Mouse (Mus musculus) A20 (cell line): ENCODE measurements around the gene Ciapin1.
"Not testable (repeated sequence)": the region's sequence is repeated elsewhere in the genome, so short reads cannot be mapped to it uniquely, and the experiment has no call there.

ENCODE experiments used
- DNase-seq: peaks from one replicate; pipeline ENCODE4 v3.0.0-alpha.2; 2011; ENCODE audit warnings: low read depth, low spot score

The Ciapin1 gene

DNA sequence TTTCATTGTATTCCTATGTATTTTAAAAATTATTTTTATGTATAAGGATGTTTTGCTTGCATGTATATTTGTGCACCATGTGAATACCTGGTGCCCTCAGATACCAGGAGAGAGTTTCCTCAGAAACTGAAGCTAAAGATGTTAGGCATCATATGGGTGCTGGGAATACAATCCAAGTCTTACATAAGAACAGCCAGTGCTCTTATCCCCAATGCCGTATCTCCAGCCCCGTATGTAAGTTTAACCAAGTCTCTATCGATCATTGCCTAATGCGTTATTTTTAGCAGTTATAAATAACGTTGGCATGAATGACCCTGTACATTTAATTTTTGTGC is 18.8 kb upstream of the Ciapin1 start:
- DNase-seq, result no peak

DNA sequence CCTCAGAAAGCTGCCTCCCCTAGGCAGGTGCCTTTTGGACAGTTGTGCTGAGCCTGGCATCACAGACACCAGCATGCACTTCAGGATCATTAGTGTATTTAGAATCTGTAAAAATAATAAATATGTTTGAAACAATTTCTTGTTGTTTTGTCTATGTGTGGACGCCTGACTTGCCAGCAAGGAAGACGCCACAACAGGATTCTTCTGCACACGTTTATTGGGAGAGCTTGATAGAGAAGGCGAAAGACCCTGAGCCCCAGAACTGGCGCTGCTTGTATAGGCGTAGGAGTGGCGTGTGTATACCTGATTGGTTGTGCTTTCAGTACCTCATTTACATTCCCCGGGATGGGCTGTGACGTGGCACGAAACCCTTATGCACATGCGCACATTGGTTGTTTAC is 16.6 kb upstream of the Ciapin1 start:
- not testable (repeated sequence) for DNase-seq

DNA sequence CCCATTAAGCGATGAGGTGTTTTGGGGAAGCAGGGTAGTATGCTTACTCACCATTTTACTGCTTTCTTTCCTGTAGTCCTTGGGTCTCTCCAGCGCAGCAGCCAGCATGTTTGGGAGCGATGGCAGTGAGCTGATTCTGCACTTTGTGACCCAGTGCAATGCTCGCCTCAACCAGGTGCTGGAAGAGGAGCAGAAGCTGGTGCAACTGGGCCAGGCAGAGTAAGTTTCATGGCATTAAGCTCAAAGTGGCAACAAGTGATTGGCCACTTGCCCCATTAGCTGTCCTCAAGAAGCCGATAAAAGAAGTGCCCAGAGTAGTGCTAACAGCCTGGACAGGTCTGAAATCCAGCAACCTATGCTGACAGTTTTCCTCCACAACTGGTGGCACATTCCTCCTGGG is 11.9 kb upstream of the Ciapin1 start:
- DNase-seq, result no peak

DNA sequence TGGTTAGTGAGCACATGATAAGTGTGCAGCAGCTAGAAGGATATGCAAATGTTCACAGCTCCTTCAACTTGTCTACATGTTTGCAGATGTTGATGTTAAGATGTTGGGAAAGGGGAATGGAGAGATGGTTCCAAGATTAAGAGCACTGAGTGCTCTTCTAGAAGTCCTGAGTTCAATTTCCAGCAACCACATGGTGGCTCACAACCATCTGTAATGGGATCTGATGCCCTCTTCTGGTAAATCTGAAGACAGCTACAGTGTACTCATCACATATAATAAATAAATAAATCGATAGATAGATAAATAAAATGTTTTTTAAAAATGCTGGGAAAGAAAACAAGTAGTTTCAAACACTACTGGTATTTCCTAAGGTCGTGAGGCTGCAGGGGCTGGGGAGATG is 3.0 kb upstream of the Ciapin1 start:
- peak; percentile 11 for DNase-seq

DNA sequence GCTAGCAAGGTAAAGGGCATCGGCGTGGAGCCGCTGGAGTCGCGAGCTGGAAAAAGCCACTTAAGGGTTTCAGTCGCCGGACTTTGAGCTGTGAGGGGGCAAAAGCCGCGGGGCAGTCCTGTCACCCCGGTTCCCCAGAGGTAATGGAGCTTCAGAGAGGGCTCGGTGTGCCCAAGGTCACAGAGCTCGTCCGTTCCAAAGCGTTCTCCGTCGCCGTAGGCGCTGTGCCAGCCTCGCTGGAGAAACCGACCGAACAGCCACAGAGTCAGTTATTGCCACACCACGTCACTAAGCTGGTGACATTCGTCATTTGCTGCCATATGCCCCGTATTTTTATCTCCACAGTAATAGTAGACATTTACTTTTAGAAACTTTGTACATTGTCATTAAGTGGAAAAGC is 442 bp upstream of the Ciapin1 start:
- DNase-seq, result no peak

DNA sequence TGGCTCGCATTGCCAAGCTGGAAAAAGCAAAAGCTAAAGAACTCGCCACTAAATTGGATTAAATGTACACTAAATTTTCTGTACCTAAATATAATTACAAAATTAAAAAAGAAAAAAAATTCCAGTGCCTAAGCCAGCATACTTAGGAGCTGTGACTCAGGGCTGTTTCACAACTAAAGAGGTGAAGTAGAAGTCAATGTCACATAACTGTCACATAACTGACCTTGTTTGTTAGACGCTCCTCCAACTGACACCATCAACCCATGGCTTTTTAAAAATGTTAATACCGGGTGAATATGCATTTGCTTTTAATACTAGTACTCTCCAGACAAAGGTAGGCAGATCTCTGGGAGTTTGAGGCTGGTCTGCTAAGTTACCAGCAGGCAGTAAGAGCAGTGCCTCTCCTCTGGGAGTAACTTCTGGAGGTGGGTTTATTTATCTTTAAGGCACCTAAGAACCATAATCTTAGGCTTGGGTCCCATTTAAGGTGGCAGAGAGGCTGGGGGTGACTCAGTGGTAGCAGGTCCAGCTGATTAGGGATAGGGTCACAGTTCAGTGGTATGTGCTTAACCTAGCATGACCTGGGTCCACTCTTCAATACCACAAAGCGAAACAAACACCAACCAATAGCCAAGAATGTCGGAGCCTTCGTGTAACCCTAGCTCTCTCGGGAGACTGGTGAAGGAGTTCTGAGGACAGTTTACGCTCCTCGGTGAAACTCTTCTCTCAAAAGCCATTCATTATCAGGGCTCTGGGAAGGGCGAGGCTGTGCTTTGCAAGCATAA is 1.5 kb downstream of the Ciapin1 start:
- no peak for DNase-seq

DNA sequence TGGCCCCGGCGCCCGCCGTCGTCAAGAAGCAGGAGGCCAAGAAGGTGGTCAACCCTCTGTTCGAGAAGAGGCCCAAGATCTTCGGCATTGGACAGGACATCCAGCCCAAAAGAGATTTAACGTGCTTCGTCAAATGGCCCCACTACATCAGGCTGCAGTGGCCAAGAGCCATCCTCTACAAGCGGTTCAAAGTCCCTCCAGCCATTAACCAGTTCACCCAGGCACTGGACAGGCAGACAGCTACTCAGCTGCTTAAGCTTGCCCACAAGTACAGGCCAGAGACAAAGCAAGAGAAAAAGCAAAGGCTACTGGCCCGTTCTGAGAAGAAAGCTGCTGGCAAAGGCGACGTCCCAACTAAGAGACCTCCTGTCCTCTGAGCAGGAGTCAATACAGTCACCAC is 2.4 kb downstream of the Ciapin1 start:
- not testable (repeated sequence) for DNase-seq

DNA sequence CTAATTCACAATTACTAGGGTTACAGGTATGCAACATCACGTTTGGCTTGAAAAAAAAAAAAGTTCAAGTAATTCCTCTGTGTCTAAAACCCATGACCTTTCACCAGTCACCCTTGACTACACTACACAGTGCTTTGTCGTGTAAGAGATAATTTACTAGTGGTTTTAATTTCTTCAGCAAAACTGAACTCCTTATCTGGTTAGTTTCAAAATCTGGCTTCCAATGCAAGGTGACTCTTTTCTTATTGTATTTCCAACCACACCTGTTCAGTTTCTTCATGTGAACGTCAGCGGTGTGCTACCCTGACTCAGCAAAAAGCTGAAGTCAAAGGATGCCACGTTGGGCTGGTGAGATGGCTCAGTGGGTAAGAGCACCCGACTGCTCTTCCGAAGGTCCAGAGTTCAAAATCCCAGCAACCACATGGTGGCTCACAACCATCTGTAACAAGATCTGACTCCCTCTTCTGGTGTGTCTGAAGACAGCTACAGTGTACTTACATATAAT is 4.2 kb downstream of the Ciapin1 start:
- DNase-seq, result not testable (repeated sequence)

DNA sequence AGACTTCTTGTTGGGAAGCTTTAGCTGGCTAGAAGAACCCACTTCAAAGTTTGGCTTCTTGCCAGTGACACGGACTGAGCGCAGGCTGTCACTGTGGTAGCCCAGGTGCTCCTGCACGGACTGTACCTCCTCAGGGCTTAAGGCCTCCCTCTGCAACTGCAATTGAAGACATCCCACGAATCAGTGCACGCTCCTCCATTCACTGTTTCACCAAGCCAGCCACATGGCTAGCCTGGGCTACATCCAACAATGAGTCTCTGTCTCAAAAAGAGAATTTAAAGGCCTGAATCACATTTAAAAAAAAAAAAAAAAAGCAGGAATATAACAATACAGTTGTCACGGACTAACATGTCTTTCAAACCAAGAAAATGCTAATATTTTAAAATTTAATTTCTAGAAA is 9.9 kb downstream of the Ciapin1 start:
- DNase-seq, result no peak

DNA sequence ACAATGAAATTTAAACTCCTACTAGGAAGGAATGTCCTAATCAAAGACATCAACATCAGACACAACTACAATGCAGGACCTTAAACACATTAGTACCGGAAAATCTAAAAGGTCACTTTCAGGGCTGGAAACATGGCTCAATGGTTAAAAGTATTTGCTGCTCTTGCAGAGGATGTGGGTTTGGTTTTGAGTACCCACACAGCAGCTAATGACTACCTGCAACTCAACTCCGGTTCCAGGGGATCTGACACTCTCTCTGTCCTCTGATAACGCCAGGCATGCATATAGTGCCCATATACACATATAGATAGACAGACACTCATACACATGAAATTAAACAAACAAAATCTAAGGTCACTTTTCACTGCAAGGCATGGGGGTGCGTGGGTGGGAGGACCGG is 11.9 kb downstream of the Ciapin1 start:
- no peak for DNase-seq

DNA sequence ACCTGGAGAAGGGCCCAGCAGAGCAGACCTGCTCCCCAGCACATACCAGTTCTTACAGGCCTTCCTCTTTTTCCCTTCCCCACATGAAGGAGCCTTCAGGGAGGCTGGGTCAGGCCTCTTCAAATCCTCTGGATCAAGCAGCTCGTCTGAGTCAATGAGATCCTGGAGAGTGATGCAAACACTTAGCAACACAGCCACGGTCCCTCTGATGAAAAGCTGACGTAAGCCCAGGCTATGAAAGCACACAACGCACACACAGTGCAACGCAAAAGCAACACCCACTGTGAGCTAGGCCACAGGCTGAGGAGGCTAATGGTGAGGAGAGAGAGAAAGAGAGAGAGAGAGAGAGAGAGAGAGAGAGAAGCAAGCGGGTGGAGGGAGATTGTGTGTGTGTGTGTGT is 13.0 kb downstream of the Ciapin1 start:
- DNase-seq, result no peak

DNA sequence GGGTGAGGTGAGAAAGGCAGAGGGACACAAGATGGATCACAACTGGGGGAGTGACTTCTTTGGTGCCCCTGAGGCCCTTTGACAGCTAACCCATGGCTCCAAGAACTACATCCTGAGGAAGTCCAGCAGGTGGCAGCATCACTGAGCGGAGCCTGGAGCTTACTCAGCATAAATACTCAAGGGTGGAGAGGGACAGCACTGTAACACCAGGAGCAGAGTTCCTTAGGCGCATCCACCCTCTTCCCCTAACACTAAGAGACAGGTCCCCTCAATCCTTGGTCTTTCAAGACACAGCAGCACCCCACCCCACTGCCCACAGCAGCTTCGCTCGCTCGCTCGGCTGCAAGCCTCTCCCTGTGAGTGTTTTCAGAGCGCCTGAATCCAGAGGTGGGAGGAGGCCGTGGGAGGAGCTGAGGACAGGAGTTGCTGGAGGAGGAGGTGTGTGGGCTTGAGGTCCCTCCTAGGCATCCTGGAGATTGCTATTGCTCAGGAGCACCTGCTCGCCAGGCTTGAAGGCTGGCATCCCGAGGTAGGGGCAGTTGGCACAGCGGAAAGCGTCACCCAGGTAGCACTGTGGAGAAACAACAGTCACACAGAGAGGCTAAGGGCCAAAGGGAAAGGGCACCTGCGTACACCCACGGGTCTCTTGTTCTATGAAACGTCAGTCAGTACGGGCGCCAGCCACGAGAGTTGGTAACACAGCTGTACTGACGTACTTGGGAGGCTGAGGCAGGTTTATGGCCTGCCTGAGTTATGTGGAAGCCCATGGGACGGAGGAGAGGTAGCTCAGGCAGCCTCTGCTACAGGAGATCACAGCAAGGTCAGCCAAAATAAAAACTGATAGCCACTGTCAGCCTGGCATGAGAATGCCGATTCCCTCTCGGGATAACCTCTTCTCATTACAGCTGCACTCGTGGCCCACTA is 15.3 kb downstream of the Ciapin1 start:
- DNase-seq, result peak; percentile 46

DNA sequence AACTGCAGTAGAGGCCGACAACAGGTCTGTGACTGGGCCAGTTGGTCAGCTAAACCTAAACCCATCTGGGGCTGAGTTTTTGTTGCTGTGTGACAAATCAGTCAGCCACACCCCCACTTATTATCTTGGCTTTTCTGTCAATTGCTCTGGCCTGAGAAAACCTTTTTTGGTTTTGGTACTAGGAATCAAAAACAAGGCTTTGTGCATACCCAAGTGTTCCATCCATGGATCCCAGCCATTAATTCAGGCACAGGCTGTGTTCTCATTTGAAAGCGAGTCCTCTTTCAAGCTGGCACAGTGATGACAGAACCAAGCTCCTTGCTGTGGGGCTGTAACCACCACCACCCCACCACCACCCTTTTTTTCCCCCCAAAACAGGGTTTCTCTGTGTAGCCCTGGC is 16.8 kb downstream of the Ciapin1 start:
- DNase-seq, result no peak

DNA sequence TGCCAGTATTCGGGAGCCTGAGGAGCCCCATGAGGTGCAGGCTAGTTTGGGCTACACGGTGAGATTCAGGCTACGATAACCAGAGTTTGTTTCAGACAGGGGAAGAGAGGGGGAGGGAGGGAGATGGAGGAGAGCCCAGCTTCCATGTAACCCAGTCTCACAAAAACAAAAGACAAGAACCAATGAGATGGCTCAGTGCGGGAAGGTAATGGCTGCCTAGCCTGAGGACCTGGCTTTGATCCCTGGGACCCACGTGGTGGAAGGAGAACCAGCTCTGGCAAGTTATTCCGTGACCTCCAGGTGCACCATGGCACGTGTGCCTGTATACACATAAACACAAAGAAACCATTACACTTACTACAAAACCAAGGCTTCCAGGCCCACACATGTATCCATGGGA is 17.6 kb downstream of the Ciapin1 start:
- DNase-seq, result no peak

DNA sequence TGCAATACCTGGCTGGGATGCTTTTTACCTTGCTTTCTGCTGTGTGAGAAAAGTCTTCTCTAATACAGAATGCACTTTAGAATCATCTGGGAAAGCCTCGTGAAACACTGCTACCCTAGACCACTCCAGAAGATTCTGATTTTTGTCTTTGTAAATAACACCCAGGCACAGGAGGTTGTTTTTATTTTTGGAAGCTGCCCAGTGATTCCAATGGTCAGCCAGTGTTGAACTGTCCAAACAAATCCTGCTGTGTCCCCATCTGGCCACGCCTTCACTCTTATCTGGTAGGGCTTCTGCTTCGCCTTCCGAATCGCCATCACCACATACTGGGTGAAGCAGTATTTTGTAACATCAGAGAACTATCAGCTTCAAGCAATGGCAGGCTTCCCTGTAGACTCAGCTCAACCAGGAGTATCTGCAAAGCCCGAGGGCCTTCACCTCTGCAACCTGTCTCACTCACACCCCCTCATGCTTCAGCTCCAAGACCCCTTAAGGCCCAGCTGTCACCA is 18.4 kb downstream of the Ciapin1 start:
- no peak for DNase-seq

DNA sequence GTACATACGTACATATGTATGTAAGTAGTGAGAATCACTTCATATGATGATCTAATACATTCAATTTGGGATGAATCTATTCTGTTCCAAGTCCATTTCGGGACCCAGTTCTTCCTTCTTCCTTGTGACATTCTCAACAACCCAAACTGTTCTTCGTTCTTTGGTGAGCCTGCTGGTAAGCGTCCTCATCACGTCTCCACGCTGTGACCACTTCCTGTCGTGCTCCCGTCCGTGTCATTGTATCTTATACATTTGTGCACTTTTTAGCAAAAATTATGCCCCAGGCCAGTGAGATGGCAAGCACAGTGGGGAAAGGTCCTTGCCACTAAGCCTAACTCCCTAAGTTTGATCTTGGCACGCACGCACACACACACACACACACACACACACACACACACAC is 20.2 kb downstream of the Ciapin1 start:
- DNase-seq, result no peak

DNA sequence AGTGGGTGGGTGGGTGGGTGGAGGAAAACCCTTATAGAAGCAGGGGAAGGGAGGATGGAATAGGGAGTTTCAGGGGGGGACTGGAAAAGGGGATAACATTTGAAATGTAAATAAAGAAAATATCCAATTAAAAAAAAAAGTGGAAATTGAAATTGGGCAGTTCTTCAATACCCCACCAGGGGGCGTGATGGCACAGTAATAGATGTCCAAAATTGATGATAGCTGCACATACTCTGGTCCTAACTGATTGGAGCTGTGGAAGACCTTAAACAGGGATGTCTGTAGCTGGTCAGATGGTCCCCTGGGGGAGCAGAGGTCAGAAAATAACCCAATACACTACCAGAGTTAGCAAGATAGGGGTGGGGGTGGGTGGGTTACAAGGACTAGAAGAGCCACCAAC is 23.6 kb downstream of the Ciapin1 start:
- DNase-seq, result peak; percentile 41

DNA sequence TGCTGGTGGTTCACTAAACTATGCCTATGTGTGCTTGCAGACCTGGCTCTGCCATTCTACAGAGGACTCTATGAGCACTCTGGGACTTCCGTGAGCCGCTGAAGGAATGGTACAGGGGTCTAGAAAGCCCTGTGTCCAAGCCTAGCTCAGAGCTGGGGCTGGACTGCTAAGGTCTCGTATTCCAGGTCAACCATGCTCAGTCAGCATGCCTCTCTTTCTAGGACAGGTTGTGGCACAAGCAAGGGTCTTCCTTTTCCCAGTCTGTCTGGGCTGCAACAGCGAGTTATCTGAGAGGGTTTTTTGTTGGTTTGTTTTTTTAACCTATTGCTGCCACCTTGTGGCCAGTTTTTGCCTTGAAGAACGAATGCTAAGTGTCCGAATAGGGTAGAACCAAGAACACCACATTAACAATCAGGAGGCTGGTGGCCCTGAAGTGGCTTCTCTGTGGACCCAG is 25.5 kb downstream of the Ciapin1 start:
- peak; percentile 80 for DNase-seq

DNA sequence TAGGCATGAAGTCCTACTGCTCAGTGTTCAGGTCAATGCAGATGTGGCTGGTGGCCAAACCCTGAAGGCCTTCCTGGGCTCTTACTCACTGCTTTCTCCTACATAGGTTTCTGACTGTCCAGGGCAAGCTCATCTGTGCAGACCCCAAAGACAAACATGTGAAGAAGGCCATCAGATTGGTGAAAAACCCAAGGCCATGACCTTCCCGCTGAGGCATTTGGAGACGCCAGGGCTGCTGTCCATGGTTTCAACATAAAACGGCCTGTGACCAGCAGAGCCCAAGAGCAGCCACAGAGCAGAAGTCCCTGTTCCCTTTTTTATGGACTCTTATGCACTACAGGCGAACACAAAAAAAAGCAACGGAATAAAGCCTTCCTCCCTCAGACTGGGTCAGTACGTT is 26.5 kb downstream of the Ciapin1 start:
- no peak for DNase-seq

DNA sequence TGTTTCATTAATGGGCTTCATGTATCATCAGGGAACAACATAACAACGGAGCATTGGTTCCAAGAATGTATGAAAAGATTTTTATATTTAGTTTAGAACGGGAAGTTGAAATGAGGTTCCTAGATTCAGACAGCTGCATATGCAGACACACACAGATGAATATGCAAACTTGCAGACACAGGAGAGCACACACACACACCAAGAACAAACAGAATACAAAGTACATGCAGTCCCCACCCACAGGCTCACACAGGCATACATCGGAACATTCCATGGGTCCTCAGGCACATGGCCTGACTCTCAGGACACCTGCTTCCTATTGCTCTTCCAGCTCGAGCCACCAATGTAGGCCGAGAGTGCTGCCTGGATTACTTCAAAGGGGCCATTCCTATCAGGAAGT is 27.3 kb downstream of the Ciapin1 start:
- no peak for DNase-seq

DNA sequence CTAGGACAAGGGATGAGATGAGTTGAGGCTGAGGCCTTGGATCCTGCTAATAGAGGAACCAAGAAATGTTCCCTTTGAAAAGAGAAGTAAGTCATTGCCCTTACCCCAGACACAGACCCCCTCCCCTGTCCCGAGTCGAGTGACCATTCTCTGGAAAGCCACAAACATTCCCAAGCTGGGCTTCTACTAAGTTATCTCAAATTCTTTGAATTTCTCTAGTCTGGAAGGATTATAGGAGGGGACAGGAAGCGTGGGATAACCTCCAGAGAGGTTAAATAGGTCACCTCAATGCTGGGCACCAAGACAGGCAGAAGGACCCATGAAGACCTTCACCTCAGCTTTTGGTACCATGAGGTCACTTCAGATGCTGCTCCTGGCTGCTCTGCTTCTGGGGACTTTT is 28.0 kb downstream of the Ciapin1 start, which contains the start of gene Ccl17:
TSS of gene Ccl17 (plus strand) at position 301 of the 400 bp plus-strand sequence.
- no peak for DNase-seq

DNA sequence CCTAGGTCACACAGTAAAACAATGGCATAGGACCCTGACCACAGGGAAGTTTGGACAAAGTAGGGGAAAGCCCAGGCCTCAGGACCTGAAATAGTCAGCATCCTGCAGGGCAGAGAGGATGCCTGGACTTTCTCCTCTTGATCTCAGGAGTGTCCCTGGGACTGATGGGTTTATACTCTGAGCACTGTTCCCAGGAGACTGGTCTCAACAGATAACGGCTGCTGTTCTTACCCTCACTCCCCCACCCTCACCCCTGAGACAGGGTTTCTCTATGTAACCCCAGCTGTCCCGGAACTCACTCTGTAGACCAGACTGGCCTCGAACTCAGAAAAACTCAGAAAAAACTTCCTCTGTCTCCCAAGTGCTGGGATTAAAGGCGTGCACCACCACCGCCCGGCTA is 29.8 kb downstream of the Ciapin1 start:
- DNase-seq, result no peak
